Mouse (Mus musculus): ENCODE measurements at regions not wholly inside any gene's neighbourhood (a gene's known extent, or its start where the extent isn't known, plus 50 kb on each side); places are given as distances from the start of the nearest gene placed in this dataset.

GRCm38 (mm10) chr17:59429189-59429588 is 416.0 kb upstream of the Nudt12 start:
- DNase-seq = no peak

GRCm38 (mm10) chr17:59421489-59421888 is 408.3 kb upstream of the Nudt12 start:
- no peak for DNase-seq

- no peak for DNase-seq
Observed at GRCm38 (mm10) chr17:59409315-59409714, 396.1 kb upstream of the Nudt12 start.

DNA sequence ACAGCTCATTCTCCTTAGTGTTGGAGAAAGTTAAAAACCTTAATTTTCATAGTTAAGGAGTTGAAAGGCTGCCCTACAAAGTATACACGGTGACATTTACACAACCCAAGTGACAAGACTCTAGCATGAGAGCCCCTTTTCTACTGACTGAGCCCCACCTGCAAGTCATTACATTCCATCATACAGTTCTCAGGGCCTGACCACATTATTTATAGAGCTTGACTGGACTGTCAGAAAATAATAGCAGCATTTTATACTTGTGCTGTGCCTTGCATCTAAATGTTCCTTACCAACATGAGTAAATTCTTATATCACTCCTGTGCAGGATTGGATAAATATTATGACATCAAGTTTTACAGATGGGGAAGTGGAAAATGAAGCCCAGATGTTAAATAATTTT is 391.4 kb upstream of the Nudt12 start:
- no peak for DNase-seq

DNA sequence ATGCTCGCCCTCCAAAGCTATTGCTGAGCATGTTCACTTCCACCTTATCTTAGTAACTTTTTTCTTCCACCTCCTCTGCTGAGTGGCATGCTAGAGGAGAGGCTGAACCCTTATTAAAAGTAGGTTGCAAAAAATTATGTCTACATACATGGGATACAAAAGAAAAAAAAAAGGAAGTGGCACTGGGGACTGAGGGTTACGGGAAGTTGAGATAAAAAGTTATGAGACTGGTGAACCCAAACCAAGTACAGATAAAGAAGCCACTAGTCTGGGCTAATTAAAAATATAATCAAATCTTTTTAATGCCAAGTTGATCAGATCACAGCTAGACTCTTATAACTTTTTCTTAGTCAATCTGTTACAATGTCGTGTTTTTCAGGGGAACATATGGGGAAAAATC is 384.2 kb upstream of the Nudt12 start:
- DNase-seq = no peak

GRCm38 (mm10) chr17:59383107-59383438 is 369.9 kb upstream of the Nudt12 start:
- DNase-seq = no peak

GRCm38 (mm10) chr17:59382225-59383106 is 369.3 kb upstream of the Nudt12 start:
- DNase-seq = no peak

DNA sequence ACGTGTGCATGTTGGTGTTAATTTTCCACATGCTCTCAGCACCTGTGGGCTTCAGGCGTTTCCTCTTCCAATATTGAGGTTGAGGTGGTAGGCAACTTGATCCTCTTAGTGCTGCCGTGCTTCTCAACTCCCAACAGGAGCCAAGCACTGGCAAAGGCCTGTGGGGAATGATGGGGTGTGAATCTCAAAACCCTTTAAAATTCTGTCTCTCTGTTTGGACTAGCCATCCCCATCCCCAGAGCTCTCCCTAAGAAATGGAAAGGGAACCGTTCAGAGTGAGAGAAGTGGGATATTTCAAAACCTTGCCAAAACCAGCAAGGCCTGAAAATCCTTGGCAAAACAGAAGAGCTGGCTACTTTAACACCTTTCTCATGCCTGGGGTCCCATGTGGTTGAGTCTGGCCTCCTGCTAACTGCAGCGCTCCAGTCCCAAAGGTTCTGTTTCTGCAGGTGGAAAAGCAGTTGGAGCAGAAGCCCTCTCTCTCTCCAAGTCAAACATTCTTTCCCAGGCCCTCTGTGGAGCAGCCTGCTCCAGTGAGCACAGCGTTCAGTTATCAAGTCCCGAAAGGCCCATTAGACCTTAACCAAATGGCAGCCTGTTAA is 360.4 kb upstream of the Nudt12 start:
- no peak for DNase-seq

DNA sequence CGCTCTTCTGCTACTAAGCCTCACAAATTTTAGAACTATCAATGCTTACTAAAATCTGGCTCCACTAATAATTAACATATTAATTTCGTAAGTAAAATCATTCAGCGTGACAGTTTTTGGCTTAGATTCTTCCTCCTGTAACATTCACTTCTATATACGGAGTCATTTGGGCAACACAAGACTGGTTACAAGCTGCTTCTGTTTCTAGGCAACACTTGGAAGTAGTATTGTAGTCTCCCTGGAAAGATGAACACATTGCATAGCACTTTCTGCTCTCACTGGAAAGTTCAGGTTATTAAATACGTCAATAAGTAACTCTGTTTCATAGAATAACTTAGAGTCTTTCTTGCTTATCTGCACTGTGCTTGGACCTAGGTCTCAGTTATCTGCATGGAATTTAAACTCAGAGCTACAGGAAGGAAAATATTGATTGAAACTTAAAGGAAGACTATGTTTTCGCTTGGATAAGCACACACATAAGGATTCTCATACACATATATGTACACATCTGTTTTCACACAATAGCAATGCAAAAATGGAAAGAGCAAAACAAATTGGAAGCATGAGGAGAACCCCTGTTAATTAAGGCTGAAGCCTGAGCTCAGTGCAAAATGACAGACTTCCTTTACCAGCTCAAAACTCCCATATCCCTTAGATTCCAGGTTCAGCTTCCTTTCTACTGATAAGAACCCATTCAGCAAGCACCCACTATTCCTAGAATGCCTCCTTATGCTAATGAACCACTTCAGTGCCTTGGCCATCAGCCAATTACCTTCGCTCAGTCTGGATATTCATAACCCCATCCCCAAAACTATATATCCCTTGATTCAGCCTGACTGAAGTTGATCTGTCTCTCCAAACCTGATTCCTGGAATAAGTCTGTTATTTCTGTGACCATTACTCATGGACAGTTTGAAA is 356.7 kb upstream of the Nudt12 start:
- no peak for DNase-seq

DNA sequence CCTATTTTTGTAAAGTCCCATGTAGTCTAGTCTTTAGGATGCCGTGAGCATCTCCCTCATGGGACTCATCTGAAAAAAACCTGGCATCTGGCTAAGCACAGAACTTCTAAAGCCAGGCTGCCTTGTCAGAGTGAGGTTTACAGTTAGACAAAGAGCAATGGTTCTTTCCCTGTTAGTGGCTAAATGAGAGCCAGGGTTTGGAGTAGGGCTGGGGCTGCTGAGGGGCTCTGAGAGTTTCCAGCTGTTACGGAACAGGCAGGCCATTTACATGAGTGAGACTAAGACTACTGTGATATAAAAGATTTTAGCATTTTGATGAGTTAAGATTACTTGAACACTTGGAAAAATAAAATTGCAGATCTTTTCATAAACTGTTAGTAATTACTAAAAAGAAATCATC is 352.2 kb upstream of the Nudt12 start:
- peak; percentile 10 for DNase-seq

GRCm38 (mm10) chr17:59362110-59362509 is 348.9 kb upstream of the Nudt12 start:
- no peak for DNase-seq

DNA sequence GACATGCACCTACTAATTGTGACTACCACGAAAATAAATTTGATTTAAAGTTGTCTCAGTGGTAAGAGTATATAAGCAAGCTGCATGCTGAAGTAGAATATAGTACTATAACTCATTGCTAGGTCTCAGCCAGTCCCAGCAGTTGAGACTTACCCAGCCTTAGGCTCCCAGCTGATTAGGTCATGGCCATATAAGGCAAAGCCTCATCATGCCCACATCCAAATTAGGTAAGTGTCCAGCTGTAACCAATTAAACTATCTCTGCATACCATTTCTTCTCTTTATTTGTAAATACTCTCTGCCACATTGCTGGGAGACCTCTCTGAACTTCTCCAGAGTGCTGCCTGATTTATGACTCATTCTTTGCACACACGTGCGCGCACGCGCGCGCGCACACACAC is 347.9 kb upstream of the Nudt12 start:
- no peak for DNase-seq

DNA sequence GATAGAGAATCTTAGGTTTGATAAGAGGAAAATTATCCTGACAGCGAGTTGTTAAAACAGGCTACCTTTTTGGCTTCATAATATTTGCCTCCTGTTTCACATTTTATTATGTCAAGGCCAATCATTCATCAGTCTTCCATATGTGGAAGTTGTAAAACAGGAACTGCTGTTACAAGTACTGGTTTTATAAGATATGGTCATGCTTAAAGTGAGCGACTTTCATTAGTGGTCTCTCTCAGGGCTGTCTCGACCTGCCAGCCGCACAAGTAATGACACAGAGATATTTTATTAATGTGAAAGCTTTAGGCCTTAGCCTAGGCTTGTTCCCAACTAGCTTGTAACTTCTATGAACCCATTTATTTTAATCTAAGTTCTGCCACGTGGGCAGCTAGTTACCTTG is 346.3 kb upstream of the Nudt12 start:
- no peak for DNase-seq

DNA sequence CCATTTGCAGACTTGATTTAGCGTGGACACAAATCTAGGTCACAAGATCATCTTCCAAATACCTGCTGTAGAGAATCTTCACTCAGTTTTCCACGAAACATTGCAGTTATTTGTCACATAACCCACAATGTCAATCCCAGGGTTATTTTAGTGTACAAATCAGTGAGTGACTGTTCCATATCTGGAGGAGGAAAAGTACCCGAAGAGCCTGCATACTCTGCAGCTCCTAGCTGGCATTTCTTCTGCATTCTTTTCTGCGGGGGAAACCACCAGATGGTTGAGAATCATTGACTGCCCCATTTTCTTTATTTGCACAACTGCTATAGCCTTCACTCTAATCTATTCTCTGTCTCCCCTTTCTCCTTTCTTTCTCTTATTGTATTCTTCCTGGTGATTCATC is 332.4 kb upstream of the Nudt12 start:
- DNase-seq = no peak

DNA sequence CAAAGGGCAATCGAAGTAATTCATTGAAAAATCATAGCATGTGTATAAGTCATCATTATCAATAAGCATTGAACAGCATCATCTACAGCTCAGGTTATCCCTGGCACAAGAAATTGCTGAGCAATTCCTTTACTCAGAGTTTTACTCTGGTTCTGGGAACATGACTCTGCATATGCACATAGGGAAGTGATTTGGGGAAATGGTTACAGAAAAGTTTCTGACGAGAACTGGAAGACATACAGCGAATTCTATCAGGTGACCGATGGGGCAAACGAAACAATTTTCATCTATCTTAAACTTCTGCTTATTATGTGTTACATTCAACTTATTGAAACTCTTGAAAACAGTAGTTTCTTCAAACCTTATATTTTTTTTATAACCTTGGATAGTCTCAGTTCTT is 284.8 kb upstream of the Nudt12 start:
- DNase-seq = no peak

- DNase-seq = peak; percentile 6
Observed at GRCm38 (mm10) chr17:59281364-59281763, 268.2 kb upstream of the Nudt12 start.

GRCm38 (mm10) chr17:59279811-59280210 is 266.6 kb upstream of the Nudt12 start:
- no peak for DNase-seq

DNA sequence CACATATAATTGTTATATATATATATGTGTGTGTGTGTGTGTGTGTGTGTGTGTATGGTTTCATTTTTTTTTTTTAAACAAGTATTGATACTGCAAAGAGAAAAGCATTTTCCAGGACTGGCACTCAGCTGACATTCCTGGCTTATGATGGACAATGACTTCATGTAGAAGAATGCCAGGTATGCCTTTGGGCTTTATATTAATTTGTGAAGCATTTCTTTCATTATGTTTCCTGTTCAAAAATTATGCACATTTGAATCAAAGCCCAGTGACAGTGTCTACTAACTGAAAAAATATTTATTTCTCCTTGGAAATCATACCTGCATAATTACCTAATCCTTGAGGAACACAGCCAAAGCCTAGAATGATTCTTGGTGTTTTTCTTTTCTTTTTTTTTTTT is 256.4 kb upstream of the Nudt12 start:
- DNase-seq = no peak

GRCm38 (mm10) chr17:59249000-59249399 is 235.8 kb upstream of the Nudt12 start:
- no peak for DNase-seq

- no peak for DNase-seq
Observed at GRCm38 (mm10) chr17:59232251-59232650, 219.1 kb upstream of the Nudt12 start.
